Mouse (Mus musculus): ENCODE data around the gene Tmed3.

DNA sequence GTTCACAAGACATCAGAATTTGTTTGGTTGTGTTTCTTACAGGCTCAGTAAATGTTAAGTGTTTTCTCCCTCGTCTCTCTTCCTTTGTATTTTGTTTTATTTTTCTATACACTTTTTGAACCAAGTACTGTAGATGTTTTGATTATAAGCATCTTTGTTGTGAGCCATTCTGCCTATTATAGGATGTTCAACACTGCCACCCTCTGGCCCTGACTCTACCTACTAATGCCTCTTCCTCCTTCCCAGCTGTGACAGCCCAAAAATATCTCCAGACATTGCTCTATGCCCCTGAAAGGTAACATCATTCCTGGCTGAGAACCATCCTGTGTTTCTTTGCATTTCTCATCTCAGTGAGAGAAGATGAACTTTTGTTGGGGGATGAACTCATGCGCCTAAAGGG lies 18.6 kb downstream of the Tmed3 start:
- TF ChIP-seq CTCF (IDR thresholded peaks at IDR 0.05; ENCODE audit: insufficient read depth, low read length) (no peak), POLR2A (IDR thresholded peaks at IDR 0.05; ENCODE audit: borderline replicate concordance, extremely low read depth, low read depth, low read length) (no peak)
